Mouse (Mus musculus) spleen, postnatal 10 days (tissue): Measurements from ENCODE around the gene Ddah1.
"Not testable (repeated sequence)": the region's sequence is repeated elsewhere in the genome, so short reads cannot be mapped to it uniquely, and the experiment has no call there.

ENCODE experiments used
- DNase-seq, 2 experiments: peaks; one replicate each; pipeline ENCODE4 v3.0.0; 2021 to 2022; ENCODE audit warnings: low spot score in 2 of 2

The Ddah1 gene

GRCm38 (mm10) chr3:145864033-145864712 is 105.7 kb downstream of the Ddah1 start:
- DNase-seq: no peak

- no peak for DNase-seq
Observed at GRCm38 (mm10) chr3:145864713-145865233, 106.3 kb downstream of the Ddah1 start.

GRCm38 (mm10) chr3:145872680-145873079 is 114.2 kb downstream of the Ddah1 start:
- no peak for DNase-seq

GRCm38 (mm10) chr3:145873271-145873670 is 114.8 kb downstream of the Ddah1 start:
- DNase-seq: no peak

GRCm38 (mm10) chr3:145874126-145874525 is 115.7 kb downstream of the Ddah1 start:
- no peak for DNase-seq

GRCm38 (mm10) chr3:145876120-145876519 is 117.6 kb downstream of the Ddah1 start:
- DNase-seq: no peak

- not testable (repeated sequence) for DNase-seq
Observed at GRCm38 (mm10) chr3:145878867-145879266, 120.4 kb downstream of the Ddah1 start.

DNA sequence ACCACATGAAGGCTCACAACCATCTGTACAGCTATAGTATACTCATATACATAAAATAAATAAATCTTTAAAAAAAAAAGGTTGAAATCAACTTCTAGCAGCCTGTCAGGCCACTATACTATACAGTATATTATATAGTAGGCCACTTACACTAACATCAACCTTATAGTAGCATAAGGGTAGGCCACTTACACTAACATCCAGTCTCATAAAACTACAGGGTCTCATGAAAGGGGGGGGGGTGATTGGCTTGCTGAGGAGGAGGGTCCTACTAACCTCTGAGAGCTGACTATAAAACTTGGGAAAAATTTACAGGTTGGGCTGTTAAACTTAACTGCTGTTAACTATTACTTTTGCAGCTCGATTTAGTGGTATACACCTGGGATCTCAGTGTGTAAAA is 121.9 kb downstream of the Ddah1 start:
- DNase-seq: no peak

DNA sequence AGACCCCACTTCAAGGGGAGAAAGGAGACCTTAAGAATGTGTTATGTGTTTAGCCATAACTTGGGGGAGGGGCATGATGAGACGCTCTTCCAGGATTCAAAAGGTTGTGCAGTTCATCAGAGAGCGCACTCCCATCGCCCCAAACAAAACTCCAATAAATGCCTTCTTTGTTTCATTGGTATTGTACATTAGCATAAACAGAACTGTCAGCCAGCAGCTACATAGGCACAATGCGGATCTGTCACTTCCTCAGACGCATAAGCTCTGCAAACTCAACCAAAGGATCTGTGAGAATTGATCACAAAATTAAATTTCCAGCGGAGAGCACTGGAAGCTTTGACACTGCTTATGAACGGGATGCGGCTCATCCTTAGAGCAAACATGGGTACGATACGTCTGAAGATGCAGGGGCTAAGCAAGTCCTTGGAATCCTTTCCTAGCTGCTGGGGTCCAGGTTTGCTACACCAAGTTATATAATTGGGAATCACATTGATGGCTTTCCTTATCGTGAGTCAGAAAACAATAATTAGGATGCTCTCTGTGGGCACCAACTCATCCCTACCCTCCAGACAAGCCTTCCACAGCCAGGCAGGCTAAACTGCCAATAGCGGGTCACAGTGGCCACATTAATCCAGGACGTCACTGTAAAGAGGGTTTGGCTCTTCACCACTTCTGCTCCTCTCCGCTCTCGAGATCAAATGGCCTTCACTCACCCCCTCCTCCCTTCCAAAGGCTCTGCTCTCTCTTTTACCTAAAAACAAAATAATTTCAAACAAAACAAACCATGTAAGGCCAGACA is 123.8 kb downstream of the Ddah1 start:
- DNase-seq: no peak

GRCm38 (mm10) chr3:145883233-145883632 is 124.8 kb downstream of the Ddah1 start:
- DNase-seq: no peak

- no peak for DNase-seq
Observed at GRCm38 (mm10) chr3:145885376-145885775, 126.9 kb downstream of the Ddah1 start.

DNA sequence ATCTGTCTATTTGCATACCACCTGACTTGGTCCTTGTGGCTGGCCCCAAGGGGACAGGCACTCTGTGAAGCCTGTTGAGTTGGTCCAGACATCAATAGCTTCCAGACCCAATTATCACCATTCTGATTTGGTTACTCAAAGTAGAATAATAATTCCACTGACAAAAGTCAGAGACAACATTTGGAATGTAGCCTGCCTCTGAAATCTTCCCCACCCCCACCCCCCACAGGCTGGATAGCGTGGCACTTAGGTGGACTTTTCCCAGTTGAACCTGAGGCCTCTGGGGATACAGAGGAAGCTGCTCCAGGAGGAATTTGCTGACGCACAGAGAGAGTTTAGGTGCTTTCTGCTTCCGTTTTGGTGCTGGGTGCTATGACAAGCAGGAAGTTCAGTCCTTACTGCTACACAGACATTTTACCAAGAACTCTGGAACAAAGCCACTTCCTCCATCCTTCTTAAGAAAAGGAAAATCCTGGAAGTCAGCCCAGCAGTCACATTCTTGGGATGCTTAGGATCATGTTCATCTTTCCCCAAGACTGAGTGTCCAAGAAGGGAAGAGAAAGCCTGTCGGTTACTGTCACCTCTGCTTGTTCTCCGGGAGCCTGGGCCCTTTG is 127.5 kb downstream of the Ddah1 start:
- no peak for DNase-seq

GRCm38 (mm10) chr3:145887430-145887971 is 129.0 kb downstream of the Ddah1 start:
- no peak for DNase-seq

DNA sequence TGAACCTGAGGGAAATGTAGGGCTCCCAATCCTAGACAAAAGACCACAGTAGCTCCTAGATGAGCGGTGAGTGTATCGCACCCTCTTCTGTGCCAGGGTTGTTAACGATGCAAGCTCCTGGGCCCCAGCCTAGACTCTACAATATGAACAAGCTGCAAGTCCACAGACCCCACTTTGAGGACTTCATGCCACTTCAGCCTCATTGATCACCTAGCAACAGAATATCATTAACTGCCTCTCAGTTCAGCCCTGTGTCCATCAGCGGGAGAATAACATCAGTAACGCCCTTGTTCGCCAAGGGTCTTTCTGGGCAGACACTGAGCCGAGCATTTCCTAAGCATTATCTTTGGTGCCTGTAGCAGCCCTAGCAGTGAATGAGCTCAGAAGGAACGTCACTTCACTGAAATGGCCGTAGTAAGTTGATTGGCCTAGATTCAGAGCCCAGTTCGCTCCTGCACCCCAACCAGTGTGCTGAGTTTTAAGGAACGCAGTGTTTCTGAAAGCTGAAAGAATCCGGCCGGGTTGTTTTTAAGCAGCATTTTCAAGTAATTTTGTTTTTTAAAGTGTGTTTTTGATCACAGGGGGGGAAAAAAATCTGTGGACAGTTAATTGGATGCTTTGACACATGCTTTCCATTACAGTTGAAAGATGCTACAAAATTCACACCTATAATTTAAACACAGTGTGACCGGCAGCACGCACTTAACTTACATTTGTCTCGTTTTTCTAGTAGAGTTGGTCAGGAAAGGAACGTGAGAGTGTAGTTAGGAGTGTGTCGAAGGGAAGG is 132.1 kb downstream of the Ddah1 start:
- DNase-seq: no peak

DNA sequence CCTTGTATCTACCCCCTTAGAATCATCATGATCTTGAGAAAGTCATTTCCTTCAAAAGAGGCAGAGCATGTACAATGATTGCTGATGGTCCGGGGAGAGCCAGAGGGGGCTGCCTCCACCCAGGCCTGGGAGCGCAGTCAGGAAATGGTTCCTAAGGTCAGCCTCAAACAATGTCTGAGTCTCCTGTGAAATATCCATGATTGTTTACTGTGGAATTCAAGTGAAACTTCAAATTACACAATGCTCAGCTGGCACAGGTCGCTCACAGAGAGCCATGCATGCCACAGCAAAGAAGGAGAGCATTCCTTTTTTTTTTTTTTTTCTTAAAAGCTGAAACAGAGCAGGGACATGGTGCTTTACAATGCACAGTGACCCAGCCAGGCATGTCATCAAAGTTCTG is 134.0 kb downstream of the Ddah1 start:
- DNase-seq: no peak

DNA sequence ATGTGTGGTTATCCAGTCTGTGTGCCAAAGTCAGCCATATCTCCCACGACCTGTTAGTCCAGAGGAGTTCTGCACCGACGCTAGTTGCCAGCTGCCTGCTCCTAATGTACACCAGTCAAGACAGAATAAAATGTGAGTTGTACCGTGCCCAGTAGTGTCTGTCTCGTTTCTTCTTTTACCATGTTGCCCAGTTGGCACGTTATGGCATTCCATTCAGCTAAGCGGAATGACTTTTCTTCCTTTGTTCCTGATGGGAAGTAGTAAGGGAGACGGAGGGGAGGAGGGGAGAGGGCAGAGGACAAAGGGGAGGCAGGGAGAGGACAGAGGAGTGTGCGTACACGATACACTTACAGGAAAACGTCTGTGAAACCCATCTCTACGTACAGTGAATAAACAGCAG is 135.7 kb downstream of the Ddah1 start:
- no peak for DNase-seq

GRCm38 (mm10) chr3:145897749-145898148 is 139.3 kb downstream of the Ddah1 start:
- no peak for DNase-seq

GRCm38 (mm10) chr3:145899832-145900231 is 141.4 kb downstream of the Ddah1 start:
- no peak for DNase-seq

DNA sequence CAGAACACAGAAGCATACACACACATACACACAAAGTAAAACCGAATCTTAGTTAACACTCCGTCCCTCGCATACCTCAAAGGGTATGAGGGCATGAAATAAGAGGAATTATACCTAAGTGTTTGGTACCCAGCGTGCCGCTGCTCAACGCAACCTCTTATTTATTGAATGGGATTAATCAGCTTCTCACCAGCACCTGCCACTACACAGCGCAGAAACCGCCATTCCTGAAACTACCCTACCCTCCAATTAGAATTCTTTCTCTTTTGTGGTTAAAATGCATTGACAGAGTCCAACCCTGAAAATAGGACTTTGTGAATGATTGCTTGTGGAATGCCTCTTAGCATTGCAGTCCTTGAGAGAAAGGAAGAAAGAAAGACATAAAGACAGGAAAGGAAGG is 145.1 kb downstream of the Ddah1 start:
- DNase-seq: no peak

DNA sequence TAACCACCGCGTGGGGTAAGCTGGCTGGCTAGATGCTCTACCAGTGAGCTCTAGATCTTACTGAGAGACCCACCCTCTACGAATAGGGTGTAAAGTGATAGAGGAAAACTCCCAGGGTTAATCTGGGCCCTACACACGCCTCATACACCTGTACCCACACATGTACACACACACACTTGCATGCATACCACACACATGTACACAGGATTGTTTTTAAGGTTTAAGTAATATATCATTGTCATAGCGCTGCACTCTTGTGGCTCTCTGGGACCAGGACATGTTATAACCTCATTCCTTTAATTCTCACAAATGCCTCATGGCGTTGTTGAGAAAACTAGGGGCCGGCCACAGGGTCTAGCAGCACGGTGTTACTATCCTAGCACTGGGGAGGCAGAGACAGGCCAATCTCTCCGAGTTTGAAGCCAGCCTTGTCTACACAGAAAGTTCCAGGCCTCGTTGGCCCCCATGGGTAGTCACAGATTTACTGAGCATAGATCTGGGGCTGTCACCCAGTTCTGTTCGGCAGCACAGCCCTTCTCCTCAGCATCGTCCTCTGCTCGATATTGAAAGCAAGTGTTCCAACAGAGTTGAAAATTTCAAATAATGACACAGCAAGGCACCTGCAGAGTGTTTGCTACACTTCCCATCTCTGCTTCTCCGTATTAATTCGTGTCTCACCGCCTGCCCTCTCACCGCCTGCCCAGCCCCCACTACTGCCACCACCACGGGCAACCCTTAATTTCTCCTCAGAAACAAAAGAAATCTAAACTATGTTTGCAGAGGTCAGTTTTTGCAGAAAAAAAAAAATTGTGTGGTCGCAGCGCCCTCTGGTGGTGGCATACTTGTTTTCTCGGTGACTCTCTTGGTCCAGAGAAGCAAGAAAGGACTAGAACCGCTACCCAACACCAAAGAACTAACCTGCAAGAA is 146.6 kb downstream of the Ddah1 start:
- DNase-seq: peak; percentile 25 to 73
